Mouse (Mus musculus) testis, postnatal 10 days (tissue): ENCODE measurements around the gene Nxpe2.

Experiments
- DNase-seq: peaks from one replicate; pipeline ENCODE4 v3.0.0; 2021; ENCODE audit warnings: low spot score

Gene Nxpe2

GRCm38 (mm10) chr9:48298983-48299382 lies 54.3 kb downstream of the Nxpe2 start:
- no peak for DNase-seq

- no peak for DNase-seq
These were observed 58.5 kb downstream of the Nxpe2 start for GRCm38 (mm10) chr9:48294754-48295153.

- DNase-seq: no peak
These were observed 63.0 kb downstream of the Nxpe2 start for GRCm38 (mm10) chr9:48290281-48290680.

- DNase-seq: no peak
These were observed 69.0 kb downstream of the Nxpe2 start for GRCm38 (mm10) chr9:48284221-48284620.

- DNase-seq: no peak
These were observed 76.4 kb downstream of the Nxpe2 start for GRCm38 (mm10) chr9:48276831-48277230.
